Mouse (Mus musculus): ENCODE results near the gene Slc41a2. TPM values are rescaled to one million over a fixed set of nuclear protein-coding genes. Genes with fewer than 3 reads are reported as not detected.

Slc41a2 gene
- polyA plus RNA-seq, 1 experiment = 1.3 TPM

DNA sequence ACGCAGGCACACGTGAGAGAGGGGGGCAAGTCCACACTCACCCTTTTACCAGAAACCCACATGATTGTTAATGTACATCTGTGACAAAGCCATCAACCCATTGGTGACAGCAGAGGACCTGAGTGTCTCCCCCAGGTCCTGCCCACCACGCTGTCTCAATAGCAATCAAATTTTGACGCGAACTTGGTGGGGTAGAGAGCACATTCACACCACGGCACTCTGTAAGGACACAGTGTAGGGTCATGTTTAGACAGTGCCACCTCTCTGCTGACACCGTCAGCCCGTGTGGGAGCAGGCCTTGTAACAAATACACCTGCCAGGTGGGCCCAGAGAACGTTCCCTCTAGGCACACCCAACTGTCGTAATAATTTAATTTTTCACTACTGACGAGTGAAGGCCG lies 128.3 kb downstream of the Slc41a2 start:
- Histone ChIP-seq H3K4me1 (ENCODE audit: control insufficient read depth, insufficient read depth, insufficient read length, low read length) (0 out of 2 replicates have a peak, but pooled peaks cover 2% of the 10 kb centered on the region), H3K27ac (replicated peaks; ENCODE audit: low read depth, low read length) (no peak overlapping the region), H3K4me3 (ENCODE audit: insufficient read depth, low read depth, low read length) (no peak overlapping the region)

GRCm38 (mm10) chr10:83208436-83208835 lies 129.2 kb downstream of the Slc41a2 start:
- Histone ChIP-seq H3K4me1 (ENCODE audit: control insufficient read depth, insufficient read depth, insufficient read length, low read length) (0 out of 2 replicates have a peak, but pooled peaks cover 2% of the 10 kb centered on the region), H3K27ac (replicated peaks; ENCODE audit: low read depth, low read length) (no peak overlapping the region), H3K4me3 (ENCODE audit: insufficient read depth, low read depth, low read length) (no peak overlapping the region)

GRCm38 (mm10) chr10:83202906-83203702 lies 134.6 kb downstream of the Slc41a2 start:
- no peak overlapping the region for H3K4me3 ChIP-seq (ENCODE audit: insufficient read depth, low read depth, low read length)
- H3K27ac ChIP-seq (replicated peaks; ENCODE audit: low read depth, low read length) = no peak overlapping the region
- H3K4me1 ChIP-seq (ENCODE audit: control insufficient read depth, insufficient read depth, insufficient read length, low read length) = peaks cover 7% of the 10 kb centered on the region; the same call in 1 of the 2 replicates

DNA sequence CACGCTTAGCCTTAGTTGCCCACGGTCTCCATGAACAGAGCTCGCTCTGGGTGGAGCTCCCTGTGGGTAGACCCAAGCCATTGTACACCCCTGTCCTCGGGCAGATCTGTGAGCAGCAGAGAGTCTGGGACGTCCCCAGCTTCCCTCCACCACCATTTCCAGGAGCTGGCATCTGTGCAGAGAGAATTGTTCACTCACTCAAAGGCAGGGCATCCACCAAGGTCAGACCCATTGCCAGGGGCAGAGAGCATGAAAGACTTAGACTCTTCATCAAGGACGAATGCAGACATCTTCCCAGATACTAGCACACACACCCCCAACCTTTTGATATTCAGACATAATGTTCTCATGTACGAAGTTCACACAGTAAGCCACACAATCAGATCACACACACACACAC lies 136.2 kb downstream of the Slc41a2 start:
- H3K4me3 ChIP-seq (ENCODE audit: insufficient read depth, low read depth, low read length) = no peak overlapping the region

DNA sequence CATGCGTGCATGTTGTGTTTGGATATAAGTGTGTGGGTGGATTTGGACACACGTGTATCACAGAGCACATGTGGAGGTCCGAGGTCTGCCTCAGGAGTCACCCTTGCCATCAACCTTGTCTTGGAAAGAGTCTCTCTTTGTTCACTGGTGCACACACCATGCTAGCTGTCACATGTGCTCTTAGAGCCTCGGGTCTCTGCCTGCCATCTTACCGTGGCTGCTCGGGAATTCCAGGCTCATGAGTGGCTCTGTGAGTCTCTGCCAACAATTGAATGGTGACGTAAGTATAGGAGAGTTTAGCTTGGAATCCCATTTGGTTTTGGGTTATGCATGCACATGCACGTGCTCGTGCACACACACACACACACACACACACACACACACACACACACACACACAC lies 138.4 kb downstream of the Slc41a2 start:
- Histone ChIP-seq H3K27ac (replicated peaks; ENCODE audit: low read depth, low read length) (no peak overlapping the region), H3K4me3 (ENCODE audit: insufficient read depth, low read depth, low read length) (no peak overlapping the region)

More for the DNA sequence above, 136.2 kb downstream of the Slc41a2 start:
- peaks cover 5% of the 10 kb centered on the region; the same call in 1 of the 2 replicates for H3K4me1 ChIP-seq (ENCODE audit: control insufficient read depth, insufficient read depth, insufficient read length, low read length)
- H3K27ac ChIP-seq (replicated peaks; ENCODE audit: low read depth, low read length) = no peak overlapping the region

DNA sequence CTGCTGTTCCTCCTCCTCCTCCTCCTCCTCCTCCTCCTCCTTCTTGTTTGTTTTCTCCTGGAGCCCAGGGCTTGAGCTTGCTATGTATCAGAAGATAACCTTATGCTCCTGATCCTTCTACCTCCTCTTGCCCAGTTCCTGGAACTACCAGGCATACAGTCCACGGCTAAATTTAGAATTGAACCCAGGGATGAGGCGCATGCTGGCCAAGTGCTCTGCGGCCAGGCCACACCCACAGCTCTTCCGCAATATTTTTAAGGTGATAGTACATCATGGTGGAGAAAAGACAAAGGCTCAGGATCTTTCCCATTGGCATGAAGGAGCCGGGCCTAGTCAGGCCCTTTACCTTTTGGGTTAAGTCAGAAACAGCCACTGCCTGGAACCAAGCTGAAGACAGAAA lies 139.0 kb downstream of the Slc41a2 start:
- H3K4me1 ChIP-seq (ENCODE audit: control insufficient read depth, insufficient read depth, insufficient read length, low read length) = peaks cover 5% of the 10 kb centered on the region; the same call in 1 of the 2 replicates

More for the DNA sequence above, 138.4 kb downstream of the Slc41a2 start:
- peaks cover 5% of the 10 kb centered on the region; the same call in 1 of the 2 replicates for H3K4me1 ChIP-seq (ENCODE audit: control insufficient read depth, insufficient read depth, insufficient read length, low read length)

GRCm38 (mm10) chr10:83197690-83198336 lies 139.9 kb downstream of the Slc41a2 start:
- Histone ChIP-seq H3K4me1 (ENCODE audit: control insufficient read depth, insufficient read depth, insufficient read length, low read length) (peaks cover 5% of the 10 kb centered on the region; the same call in 1 of the 2 replicates), H3K27ac (replicated peaks; ENCODE audit: low read depth, low read length) (no peak overlapping the region), H3K4me3 (ENCODE audit: insufficient read depth, low read depth, low read length) (no peak overlapping the region)

More for the DNA sequence above, 139.0 kb downstream of the Slc41a2 start:
- Histone ChIP-seq H3K4me3 (ENCODE audit: insufficient read depth, low read depth, low read length) (no peak overlapping the region), H3K27ac (replicated peaks; ENCODE audit: low read depth, low read length) (no peak overlapping the region)

- H3K27ac ChIP-seq (replicated peaks; ENCODE audit: low read depth, low read length) = no peak overlapping the region
- no peak overlapping the region for H3K4me3 ChIP-seq (ENCODE audit: insufficient read depth, low read depth, low read length)
- peaks cover 2% of the 10 kb centered on the region; the same call in 1 of the 2 replicates for H3K4me1 ChIP-seq (ENCODE audit: control insufficient read depth, insufficient read depth, insufficient read length, low read length)
Measured at GRCm38 (mm10) chr10:83191982-83192381, 145.7 kb downstream of the Slc41a2 start.

- Histone ChIP-seq H3K4me1 (ENCODE audit: control insufficient read depth, insufficient read depth, insufficient read length, low read length) (peaks cover 5% of the 10 kb centered on the region; the same call in 1 of the 2 replicates), H3K27ac (replicated peaks; ENCODE audit: low read depth, low read length) (no peak overlapping the region), H3K4me3 (ENCODE audit: insufficient read depth, low read depth, low read length) (no peak overlapping the region)
Measured at GRCm38 (mm10) chr10:83191476-83191875, 146.2 kb downstream of the Slc41a2 start.

DNA sequence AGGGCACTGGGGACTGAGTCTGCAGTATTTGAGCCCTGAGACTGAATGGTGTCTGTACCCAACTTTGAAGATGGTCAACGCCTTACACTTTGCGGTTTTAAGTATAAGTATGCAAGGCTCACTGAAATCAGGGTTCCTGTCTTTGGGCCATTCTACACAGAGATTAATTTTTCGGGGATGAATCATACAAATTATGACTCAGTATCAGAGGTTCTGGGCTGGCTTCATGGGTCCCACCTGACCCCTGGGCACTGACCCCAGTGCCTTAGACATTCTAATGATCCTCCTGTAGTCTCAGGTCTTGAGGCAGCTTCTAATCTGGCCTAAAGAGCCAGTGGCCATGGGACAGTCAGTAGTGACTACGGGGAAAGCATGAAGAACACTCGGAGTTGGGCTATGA lies 148.6 kb downstream of the Slc41a2 start:
- Histone ChIP-seq H3K27ac (replicated peaks; ENCODE audit: low read depth, low read length) (no peak overlapping the region), H3K4me3 (ENCODE audit: insufficient read depth, low read depth, low read length) (no peak overlapping the region), H3K4me1 (ENCODE audit: control insufficient read depth, insufficient read depth, insufficient read length, low read length) (peaks cover 12% of the 10 kb centered on the region)

- H3K27ac ChIP-seq (replicated peaks; ENCODE audit: low read depth, low read length) = no peak overlapping the region
- H3K4me3 ChIP-seq (ENCODE audit: insufficient read depth, low read depth, low read length) = no peak overlapping the region
- H3K4me1 ChIP-seq (ENCODE audit: control insufficient read depth, insufficient read depth, insufficient read length, low read length) = peaks cover 32% of the 10 kb centered on the region
Measured at GRCm38 (mm10) chr10:83186984-83187383, 150.7 kb downstream of the Slc41a2 start.

- H3K4me3 ChIP-seq (ENCODE audit: insufficient read depth, low read depth, low read length) = no peak overlapping the region
- H3K27ac ChIP-seq (replicated peaks; ENCODE audit: low read depth, low read length) = no peak overlapping the region
- peaks cover 40% of the 10 kb centered on the region for H3K4me1 ChIP-seq (ENCODE audit: control insufficient read depth, insufficient read depth, insufficient read length, low read length)
Measured at GRCm38 (mm10) chr10:83186167-83186566, 151.5 kb downstream of the Slc41a2 start.

DNA sequence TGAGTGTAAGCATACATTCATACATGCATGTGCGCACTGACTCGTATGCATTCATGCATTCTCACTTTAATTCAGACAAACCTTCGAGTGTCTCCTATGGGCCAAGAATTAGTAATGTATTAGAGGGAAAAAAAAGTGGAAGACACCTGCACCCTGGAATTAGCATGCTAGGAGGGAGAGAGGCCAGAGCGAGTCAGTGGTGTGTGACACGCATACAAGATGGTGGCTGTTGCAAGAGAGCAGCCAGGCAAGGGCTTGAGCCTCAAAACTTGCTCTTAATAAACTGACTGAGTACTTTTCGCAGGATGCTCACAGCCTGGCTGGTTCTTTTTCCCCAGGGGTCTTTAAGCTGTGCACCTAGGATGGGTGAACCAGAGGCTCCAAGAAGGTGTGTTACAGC lies 152.6 kb downstream of the Slc41a2 start:
- Histone ChIP-seq H3K4me3 (ENCODE audit: insufficient read depth, low read depth, low read length) (no peak overlapping the region), H3K4me1 (ENCODE audit: control insufficient read depth, insufficient read depth, insufficient read length, low read length) (peaks cover 44% of the 10 kb centered on the region), H3K27ac (replicated peaks; ENCODE audit: low read depth, low read length) (no peak overlapping the region)

DNA sequence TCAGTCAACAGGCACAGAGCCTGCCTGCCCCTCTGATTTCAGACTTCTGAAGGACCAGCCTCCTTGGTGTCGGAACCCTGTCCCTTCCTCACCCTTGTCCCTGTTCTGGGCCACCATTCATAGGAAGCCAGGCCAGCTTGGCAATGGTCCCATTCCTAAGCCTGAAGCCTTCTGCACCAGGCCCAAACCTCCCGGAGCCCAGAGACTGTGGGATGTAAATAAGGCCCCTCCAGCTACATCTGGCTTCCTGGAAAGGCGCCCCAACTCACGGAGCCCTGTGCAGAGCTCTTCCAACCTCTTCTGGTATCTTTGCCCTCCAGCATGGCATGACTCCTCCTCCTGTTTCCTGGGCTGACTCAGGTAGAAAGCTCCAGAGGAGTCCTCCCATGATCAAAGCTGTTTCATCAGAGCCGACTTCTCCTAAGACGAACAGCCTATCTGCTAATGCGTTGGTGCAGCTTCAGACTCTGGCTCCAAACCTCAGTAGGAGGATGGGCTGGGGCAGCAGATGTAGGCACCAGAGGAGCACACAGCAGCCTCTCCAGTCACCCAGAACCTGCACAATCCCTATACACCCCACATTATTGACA lies 153.1 kb downstream of the Slc41a2 start:
- peaks cover 44% of the 10 kb centered on the region for H3K4me1 ChIP-seq (ENCODE audit: control insufficient read depth, insufficient read depth, insufficient read length, low read length)
- no peak overlapping the region for H3K4me3 ChIP-seq (ENCODE audit: insufficient read depth, low read depth, low read length)
- H3K27ac ChIP-seq (replicated peaks; ENCODE audit: low read depth, low read length) = peak overlapping the region; percentile 48
